Mouse (Mus musculus) small intestine, adult 2 months (tissue): ENCODE data around the gene Sebox.

ENCODE experiments used
- CTCF ChIP-seq: fragments of 200-500 bp; IDR thresholded peaks from 2 replicates; pipeline ENCODE4 v1.5.1; 2012; ENCODE audit warnings: low read depth, mild to moderate bottlenecking, control low read depth, inconsistent platforms, low read length, moderate library complexity, mixed read lengths; ENCODE audit not compliant: insufficient replicate concordance, insufficient read length; ENCODE audit errors: extremely low read depth
- POLR2A ChIP-seq: fragments of 200-500 bp; IDR thresholded peaks from 2 replicates; pipeline ENCODE4 v1.6.1; 2012; ENCODE audit warnings: low read depth, mild to moderate bottlenecking, control low read depth, inconsistent platforms, low read length, moderate library complexity

DNA sequence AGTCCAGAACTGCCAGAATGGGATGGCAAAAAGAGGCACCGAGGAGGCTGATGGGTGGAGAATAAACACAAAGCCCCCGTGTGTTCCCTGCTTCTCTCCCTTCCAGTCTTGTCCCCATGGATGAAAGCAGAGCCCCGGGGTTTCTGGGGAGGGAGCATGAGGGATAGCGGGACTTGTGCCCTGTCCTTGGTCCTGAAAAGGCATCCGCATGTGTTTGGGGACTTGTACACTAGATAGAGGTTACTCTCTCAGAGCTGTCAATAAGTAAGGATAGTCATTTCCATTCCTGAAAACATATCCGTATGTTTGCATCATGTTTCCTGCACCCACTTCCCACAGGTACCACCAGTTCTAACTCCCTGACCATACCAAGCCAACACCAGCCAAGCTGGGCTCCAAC lies 7.3 kb upstream of the Sebox start:
- no peak for TF ChIP-seq CTCF
- no peak for TF ChIP-seq POLR2A
